Mouse (Mus musculus) E14TG2a.4 (cell line): ENCODE data around the gene Cacna1f.

Experiments used
- CTCF ChIP-seq: conservative IDR thresholded peaks from 2 replicates; pipeline ENCODE4 v1.5.1; 2014; ENCODE audit warnings: low read length
- NANOG ChIP-seq: IDR thresholded peaks from 2 replicates; pipeline ENCODE4 v1.6.1; 2014; ENCODE audit warnings: borderline replicate concordance, low read length, mixed read lengths

DNA sequence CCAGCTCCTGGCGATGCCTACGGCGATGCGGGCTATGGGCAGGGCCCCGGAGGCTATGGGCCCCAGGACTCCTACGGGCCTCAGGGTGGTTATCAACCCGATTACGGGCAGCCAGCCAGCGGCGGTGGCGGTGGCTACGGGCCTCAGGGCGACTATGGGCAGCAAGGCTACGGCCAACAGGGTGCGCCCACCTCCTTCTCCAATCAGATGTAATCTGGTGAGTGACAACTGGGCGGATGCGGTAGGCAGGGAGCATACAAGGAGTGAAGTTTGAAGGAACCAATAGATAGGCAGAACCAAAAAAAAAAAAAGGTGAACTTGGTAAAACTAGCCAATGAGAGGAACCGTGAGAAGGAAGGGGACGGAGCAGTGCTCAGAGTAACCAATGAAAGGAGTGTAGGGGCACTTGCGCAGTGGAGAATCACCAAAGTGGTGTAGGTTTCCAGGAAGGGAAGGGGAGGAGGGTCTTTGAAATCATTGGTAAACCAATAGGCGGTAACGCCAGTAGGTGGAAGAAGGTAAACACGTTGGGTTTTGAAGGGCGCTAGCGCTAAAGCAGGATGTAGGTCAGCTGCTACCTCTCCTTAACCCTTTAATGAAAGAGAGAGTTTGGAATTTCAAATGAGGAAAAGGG is 41.9 kb downstream of the Cacna1f start:
- no peak for TF ChIP-seq CTCF
- no peak for TF ChIP-seq NANOG
